20 mouse cellular contexts compared by ENCODE assay signal in genomic region chr12:64449911-64450310, GRCm38 (mm10). TPM values are rescaled to one million over a fixed set of nuclear protein-coding genes. Genes with fewer than 3 reads are reported as not detected.
DNase-seq lines count a peak whose midpoint lies in the region; ATAC-seq and TF ChIP-seq lines count a peak whose summit lies in the region.
"Had no signal": no experiment of that assay in that cellular context is flagged by ENCODE, and none has a peak within 500 bp of the region (broad histone marks: within the 10 kb centered on the region; RNA-seq: fewer than 3 reads in every experiment).

No protein-coding gene starts in this region.

- H3ac ChIP-seq in myocyte (ENCODE audit: control insufficient read depth, insufficient read length) = no peak overlapping the region

- no peak for TF ChIP-seq POLR2A in myocyte (IDR thresholded peaks at IDR 0.05; ENCODE audit: insufficient read length, low read depth)

- no peaks in the 10 kb centered on the region for H3K4me1 ChIP-seq in hindbrain, embryonic 16.5 days (ENCODE audit: control insufficient read depth, insufficient read depth, low read depth, low read length)
- H3K4me1 ChIP-seq in hindbrain, embryonic 11.5 days (replicated peaks; ENCODE audit: control insufficient read depth, insufficient read depth, low read length) = no peaks in the 10 kb centered on the region
- H3K4me1 ChIP-seq in midbrain, embryonic 12.5 days = no peaks in the 10 kb centered on the region
- no peaks in the 10 kb centered on the region for H3K4me1 ChIP-seq in midbrain, embryonic 14.5 days (ENCODE audit: control insufficient read depth, insufficient read depth, low read length)
- H3K4me1 ChIP-seq: embryonic facial prominence, embryonic 12.5 days; heart, embryonic 13.5 days; hindbrain, embryonic 15.5 days; limb, embryonic 12.5 days; liver, embryonic 15.5 days; neural tube, embryonic 15.5 days; stomach, embryonic 15.5 days had no signal

- H3K4me3 ChIP-seq in hindbrain, embryonic 16.5 days (ENCODE audit: low read length) = no peak overlapping the region
- no peak overlapping the region for H3K4me3 ChIP-seq in hindbrain, embryonic 11.5 days (ENCODE audit: low read depth, low read length)
- no peak overlapping the region for H3K4me3 ChIP-seq in midbrain, embryonic 12.5 days
- no peak overlapping the region for H3K4me3 ChIP-seq in midbrain, embryonic 14.5 days (replicated peaks; ENCODE audit: low read depth, low read length)
- no peak overlapping the region for H3K4me3 ChIP-seq in myocyte
- H3K4me3 ChIP-seq: embryonic facial prominence, embryonic 12.5 days; heart, embryonic 13.5 days; hindbrain, embryonic 15.5 days; limb, embryonic 12.5 days; liver, embryonic 15.5 days; neural tube, embryonic 15.5 days; stomach, embryonic 15.5 days had no signal

- DNase-seq in hindbrain, embryonic 11.5 days (ENCODE audit: low spot score) = no peak
- no peak for DNase-seq in midbrain, embryonic 14.5 days
- DNase-seq in Muller cell, postnatal 12 days (ENCODE audit: inconsistent ontology term) = peak; percentile 62
- DNase-seq in urinary bladder, postnatal 10 days (ENCODE audit: low spot score) = no peak
- DNase-seq: adrenal gland, postnatal 14 days; cerebellum, adult 8-10 months; forebrain, postnatal 0 days; kidney, adult 8-10 months; kidney, postnatal 25 days; spleen, adult 18-20 months had no signal

- H3K27me3 ChIP-seq in hindbrain, embryonic 16.5 days (replicated peaks; ENCODE audit: control insufficient read depth, insufficient read depth, low read length) = no peaks in the 10 kb centered on the region
- H3K27me3 ChIP-seq in hindbrain, embryonic 11.5 days (ENCODE audit: control insufficient read depth, insufficient read depth, low read length) = no peaks in the 10 kb centered on the region
- H3K27me3 ChIP-seq in midbrain, embryonic 12.5 days = no peaks in the 10 kb centered on the region
- H3K27me3 ChIP-seq in midbrain, embryonic 14.5 days (ENCODE audit: control insufficient read depth, insufficient read depth, low read length) = no peaks in the 10 kb centered on the region
- no peaks in the 10 kb centered on the region for H3K27me3 ChIP-seq in myocyte (ENCODE audit: control insufficient read depth, insufficient read depth, insufficient read length)
- H3K27me3 ChIP-seq: embryonic facial prominence, embryonic 12.5 days; heart, embryonic 13.5 days; hindbrain, embryonic 15.5 days; limb, embryonic 12.5 days; liver, embryonic 15.5 days; neural tube, embryonic 15.5 days; stomach, embryonic 15.5 days had no signal

- H3K79me2 ChIP-seq in myocyte (ENCODE audit: control insufficient read depth, insufficient read depth) = no peaks in the 10 kb centered on the region

- H3K4me2 ChIP-seq in hindbrain, embryonic 16.5 days (ENCODE audit: low read length) = no peak overlapping the region
- no peak overlapping the region for H3K4me2 ChIP-seq in hindbrain, embryonic 11.5 days (replicated peaks; ENCODE audit: low read depth, low read length)
- H3K4me2 ChIP-seq in midbrain, embryonic 12.5 days (replicated peaks) = no peak overlapping the region
- H3K4me2 ChIP-seq in midbrain, embryonic 14.5 days (ENCODE audit: low read length) = no peak overlapping the region
- H3K4me2 ChIP-seq in myocyte (ENCODE audit: low read depth) = peak overlapping the region; percentile 36
- H3K4me2 ChIP-seq: embryonic facial prominence, embryonic 12.5 days; heart, embryonic 13.5 days; hindbrain, embryonic 15.5 days; limb, embryonic 12.5 days; liver, embryonic 15.5 days; neural tube, embryonic 15.5 days; stomach, embryonic 15.5 days had no signal

- no peaks in the 10 kb centered on the region for H3K36me3 ChIP-seq in hindbrain, embryonic 16.5 days (ENCODE audit: control insufficient read depth, insufficient read depth, low read length)
- H3K36me3 ChIP-seq in hindbrain, embryonic 11.5 days (ENCODE audit: control insufficient read depth, insufficient read depth, low read length) = no peaks in the 10 kb centered on the region
- no peaks in the 10 kb centered on the region for H3K36me3 ChIP-seq in midbrain, embryonic 12.5 days
- H3K36me3 ChIP-seq in midbrain, embryonic 14.5 days (ENCODE audit: control insufficient read depth, insufficient read depth, low read length) = no peaks in the 10 kb centered on the region
- no peaks in the 10 kb centered on the region for H3K36me3 ChIP-seq in myocyte (ENCODE audit: control insufficient read depth, insufficient read depth)
- H3K36me3 ChIP-seq: embryonic facial prominence, embryonic 12.5 days; heart, embryonic 13.5 days; hindbrain, embryonic 15.5 days; limb, embryonic 12.5 days; liver, embryonic 15.5 days; neural tube, embryonic 15.5 days; stomach, embryonic 15.5 days had no signal

- 58% methylated on average over 9 of the region's 9 CpGs for WGBS in hindbrain, embryonic 16.5 days
- WGBS in hindbrain, embryonic 11.5 days = 84% methylated on average over 9 of the region's 9 CpGs
- 81% methylated on average over 9 of the region's 9 CpGs for WGBS in midbrain, embryonic 12.5 days
- 78% methylated on average over 9 of the region's 9 CpGs for WGBS in midbrain, embryonic 14.5 days

- H3K9me3 ChIP-seq in hindbrain, embryonic 16.5 days (ENCODE audit: control insufficient read depth, low read length) = no peaks in the 10 kb centered on the region
- no peaks in the 10 kb centered on the region for H3K9me3 ChIP-seq in hindbrain, embryonic 11.5 days (ENCODE audit: control insufficient read depth, low read length)
- H3K9me3 ChIP-seq in midbrain, embryonic 12.5 days = no peaks in the 10 kb centered on the region
- H3K9me3 ChIP-seq in midbrain, embryonic 14.5 days (ENCODE audit: control insufficient read depth, low read length) = no peaks in the 10 kb centered on the region
- H3K9me3 ChIP-seq: embryonic facial prominence, embryonic 12.5 days; heart, embryonic 13.5 days; hindbrain, embryonic 15.5 days; limb, embryonic 12.5 days; liver, embryonic 15.5 days; neural tube, embryonic 15.5 days; stomach, embryonic 15.5 days had no signal

- no peak overlapping the region for H3K9ac ChIP-seq in hindbrain, embryonic 16.5 days (ENCODE audit: low read depth, low read length)
- no peak overlapping the region for H3K9ac ChIP-seq in hindbrain, embryonic 11.5 days (ENCODE audit: low read depth, low read length)
- H3K9ac ChIP-seq in midbrain, embryonic 12.5 days (replicated peaks) = no peak overlapping the region
- no peak overlapping the region for H3K9ac ChIP-seq in midbrain, embryonic 14.5 days (replicated peaks; ENCODE audit: low read length)
- H3K9ac ChIP-seq: embryonic facial prominence, embryonic 12.5 days; forebrain, postnatal 0 days; heart, embryonic 13.5 days; hindbrain, embryonic 15.5 days; limb, embryonic 12.5 days; liver, embryonic 15.5 days; neural tube, embryonic 15.5 days; stomach, embryonic 15.5 days had no signal

- no peak overlapping the region for H3K27ac ChIP-seq in hindbrain, embryonic 16.5 days (ENCODE audit: low read depth, low read length)
- no peak overlapping the region for H3K27ac ChIP-seq in hindbrain, embryonic 11.5 days (ENCODE audit: low read depth, low read length)
- no peak overlapping the region for H3K27ac ChIP-seq in midbrain, embryonic 12.5 days (replicated peaks)
- H3K27ac ChIP-seq in midbrain, embryonic 14.5 days (replicated peaks; ENCODE audit: low read depth, low read length) = no peak overlapping the region
- H3K27ac ChIP-seq: embryonic facial prominence, embryonic 12.5 days; heart, embryonic 13.5 days; hindbrain, embryonic 15.5 days; limb, embryonic 12.5 days; liver, embryonic 15.5 days; neural tube, embryonic 15.5 days; stomach, embryonic 15.5 days had no signal

- peak; percentile 58; the same call in 1 of the 2 replicates for ATAC-seq in hindbrain, embryonic 16.5 days
- ATAC-seq in hindbrain, embryonic 11.5 days (ENCODE audit: low FRiP score) = no peak
- ATAC-seq in midbrain, embryonic 12.5 days (ENCODE audit: low FRiP score, low read depth) = 0 out of 2 replicates have a peak, but pooled peaks have one; percentile 34
- no peak for ATAC-seq in midbrain, embryonic 14.5 days (ENCODE audit: low FRiP score, low TSS enrichment)
- ATAC-seq: forebrain, postnatal 0 days had no signal

TF ChIP-seq in myocyte, 11 proteins besides CTCF, POLR2A, EP300 and RAD21:
- TF ChIP-seq REST (IDR thresholded peaks at IDR 0.05; ENCODE audit: insufficient read depth, insufficient read length) (no peak), MYOG (IDR thresholded peaks at IDR 0.05; ENCODE audit: control insufficient read depth in 1 of 3, insufficient read depth in 1 of 3, insufficient read length in 2 of 3, low read depth in 2 of 3) (no peak), MYOD1 (IDR thresholded peaks at IDR 0.05; ENCODE audit: control insufficient read depth in 1 of 3, insufficient read length in 2 of 3, low read depth in 2 of 3) (peak in 1 of 3 experiments; percentile 8)

RNA-seq across cellular contexts. Expression of gene Fscb, which starts 24.6 kb away (rescaled TPM):
- polyA plus RNA-seq in hindbrain, embryonic 16.5 days (2015; fragmentation: Nextera tagmentation; extraction: Ambion mirVana) = not detected in 2 replicates
- not detected in 2 replicates for polyA plus RNA-seq in hindbrain, embryonic 11.5 days (2014; fragmentation: Nextera tagmentation; extraction: Ambion mirVana)
- not detected in 2 replicates for polyA plus RNA-seq in midbrain, embryonic 12.5 days (2016; fragmentation: Nextera tagmentation; extraction: Ambion mirVana)
- not detected in 2 replicates for polyA plus RNA-seq in midbrain, embryonic 14.5 days (2014; fragmentation: Nextera tagmentation; extraction: Ambion mirVana)
- not detected for polyA plus RNA-seq in myocyte (2012; fragmentation: generic; extraction: Trizol)
- polyA plus RNA-seq: embryonic facial prominence, embryonic 12.5 days; forebrain, postnatal 0 days; heart, embryonic 13.5 days; hindbrain, embryonic 15.5 days; limb, embryonic 12.5 days; liver, embryonic 15.5 days; neural tube, embryonic 15.5 days; stomach, embryonic 15.5 days had no signal

Comparison
In these comparisons a context has a peak if more than half of its experiments do, and no peak if none do; other contexts are left out.
1. ATAC-seq: peak in hindbrain, embryonic 16.5 days (single experiment) and midbrain, embryonic 12.5 days (single experiment); none in hindbrain, embryonic 11.5 days (single experiment) and midbrain, embryonic 14.5 days (single experiment).